Mouse (Mus musculus) CH12.LX (cell line): ENCODE measurements at regions not wholly inside any gene's neighbourhood (a gene's known extent, or its start where the extent isn't known, plus 50 kb on each side); places are given as distances from the start of the nearest gene placed in this dataset.

Source experiments
- CTCF ChIP-seq, 2 experiments: IDR thresholded peaks in 1 of 2; conservative IDR thresholded peaks in 1 of 2; 2 replicates each; pipeline ENCODE4 v1.5.1; 2011 to 2012; ENCODE audit warnings: low read depth in 2 of 2, low read length in 2 of 2, improper control_type of control experiment in 1 of 2, inconsistent platforms in 1 of 2, mild to moderate bottlenecking in 1 of 2, moderate library complexity in 1 of 2
- UBTF ChIP-seq: IDR thresholded peaks from 2 replicates; pipeline ENCODE4 v1.6.1; 2012; ENCODE audit warnings: low read depth, mild to moderate bottlenecking, inconsistent platforms, low read length, improper control_type of control experiment, moderate library complexity
- ZKSCAN1 ChIP-seq: IDR thresholded peaks from 2 replicates; pipeline ENCODE4 v1.6.1; 2012; ENCODE audit warnings: low read depth, inconsistent platforms, low read length, improper control_type of control experiment, borderline replicate concordance

DNA sequence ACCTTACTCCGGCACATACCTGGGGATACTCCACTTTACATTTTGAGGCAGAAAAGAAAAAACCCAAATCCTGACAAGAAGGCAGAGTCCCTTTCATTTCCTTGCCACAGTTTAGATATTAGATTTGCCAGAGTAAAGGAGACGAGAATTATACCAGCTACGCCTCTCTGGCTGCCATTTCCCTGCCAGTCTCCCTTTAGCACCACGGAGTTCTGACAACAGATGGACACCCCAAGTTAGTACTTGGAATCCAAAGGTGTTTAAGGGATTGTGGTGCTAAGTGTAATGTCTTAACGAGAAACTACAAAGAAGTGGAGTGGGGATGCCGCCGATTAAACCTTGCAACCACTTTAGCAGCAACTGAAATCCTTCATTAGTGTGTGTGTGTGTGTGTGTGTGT lies 176.6 kb downstream of the Rergl start:
- TF ChIP-seq CTCF (conservative IDR thresholded peaks at IDR 0.05 in 1 of 2, IDR thresholded peaks at IDR 0.05 in 1 of 2; ENCODE audit: low read depth in 2 of 2, low read length in 2 of 2) (no peak), ZKSCAN1 (no peak), UBTF (no peak)
